Mouse (Mus musculus) embryonic facial prominence, embryonic 12.5 days (tissue): ENCODE measurements around the gene Dlg5. TPM values are rescaled to one million over a fixed set of nuclear protein-coding genes. Genes with fewer than 3 reads are reported as not detected.

Experiments used
- ATAC-seq: fragments of 200-750 bp; cut with Nextera tagmentation; 2 replicates; pipeline ENCODE4 v1.8.0; 2017; ENCODE audit not compliant: insufficient number of reproducible peaks, insufficient read depth, low FRiP score, low TSS enrichment
- H3K27ac ChIP-seq: fragments of 300-500 bp; sonication (generic); 2 replicates; pipeline ENCODE4 v1.5.1; 2016; ENCODE audit warnings: mild to moderate bottlenecking
- H3K27me3 ChIP-seq: fragments of 300-500 bp; sonication (generic); 2 replicates; pipeline ENCODE4 v1.6.1; 2016; ENCODE audit warnings: mild to moderate bottlenecking, moderate library complexity
- H3K36me3 ChIP-seq: fragments of 300-500 bp; sonication (generic); 2 replicates; pipeline ENCODE4 v1.6.1; 2016; ENCODE audit warnings: mild to moderate bottlenecking
- H3K4me1 ChIP-seq: fragments of 300-500 bp; sonication (generic); 2 replicates; pipeline ENCODE4 v1.6.1; 2016
- H3K4me2 ChIP-seq: fragments of 300-500 bp; sonication (generic); replicated peaks from 2 replicates; pipeline ENCODE4 v1.6.1; 2016; ENCODE audit warnings: mild to moderate bottlenecking, moderate library complexity
- H3K4me3 ChIP-seq: fragments of 300-500 bp; sonication (generic); 2 replicates; pipeline ENCODE4 v1.5.1; 2016; ENCODE audit warnings: mild to moderate bottlenecking
- H3K9ac ChIP-seq: fragments of 300-500 bp; sonication (generic); 2 replicates; pipeline ENCODE4 v1.6.1; 2016; ENCODE audit warnings: mild to moderate bottlenecking, moderate library complexity
- H3K9me3 ChIP-seq: fragments of 300-500 bp; sonication (generic); 2 replicates; pipeline ENCODE4 v1.6.1; 2016; ENCODE audit warnings: mild to moderate bottlenecking, moderate library complexity
- WGBS: fragments of 180-500 bp; shearing (Covaris S2); methylation state at CpG from one replicate; pipeline ENCODE4 v1.1.7; 2016; 5-methylcytosine and 5-hydroxymethylcytosine counted together
- polyA plus RNA-seq: library from polyadenylated mRNA; unstranded; fragments of >200 nt; fragmentation: Nextera tagmentation; extraction: Ambion mirVana; gene quantifications from 2 replicates; pipeline ENCODE4 v1.2.1, GENCODE M21; 2016

Gene Dlg5
- 28.9 and 30.3 TPM in 2 replicates for polyA plus RNA-seq

DNA sequence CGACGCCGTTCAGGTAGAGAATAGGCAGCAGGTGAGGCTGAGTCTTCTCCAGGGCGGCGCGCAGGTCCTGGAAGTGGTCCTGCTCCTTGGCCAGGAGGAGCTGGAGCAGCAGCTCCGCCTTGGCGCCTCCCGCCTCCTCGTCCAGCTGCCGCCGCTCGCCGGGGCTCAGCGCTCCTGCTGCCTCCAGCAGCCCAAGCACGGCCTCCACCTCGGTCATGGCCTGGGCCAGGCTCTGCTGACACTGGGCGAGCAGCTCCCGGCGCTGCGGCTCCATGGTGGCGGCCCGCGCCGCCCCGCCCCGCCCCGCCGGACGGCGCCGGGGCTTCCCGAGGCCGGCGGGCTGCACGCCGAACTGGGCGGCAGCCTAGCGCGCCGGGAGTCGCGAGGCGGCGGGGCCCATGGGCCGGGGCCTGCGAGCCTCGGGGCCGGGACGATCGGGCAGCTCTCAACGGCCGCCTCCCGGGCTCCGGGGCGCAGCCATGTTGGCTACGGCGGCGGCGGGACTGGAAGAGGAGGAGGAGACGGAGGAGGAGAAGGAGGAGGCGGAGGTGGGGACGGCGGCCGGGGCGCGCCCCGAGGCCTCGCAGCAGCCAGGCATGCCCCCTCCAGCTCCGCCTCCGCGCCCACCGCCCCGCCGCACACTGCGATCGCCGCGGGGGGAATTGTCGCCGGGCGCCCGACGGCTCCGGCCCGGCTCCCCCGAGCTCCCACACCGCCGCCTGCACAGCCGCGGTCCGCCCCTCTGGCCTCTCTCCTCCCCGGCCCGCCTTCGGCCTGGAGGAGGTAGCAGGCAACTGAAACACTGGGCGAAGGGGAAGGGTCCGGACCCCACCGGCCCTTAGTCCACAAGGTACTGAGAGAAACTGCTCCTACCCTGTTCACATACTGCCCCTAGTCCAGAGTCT lies at the start of gene Dlg5:
Dlg5 (minus strand) TSS at position 744 of the 905 bp plus-strand sequence.
- ATAC-seq, result peak; percentile 70
- Histone ChIP-seq H3K4me3 (peak within 1 kb of the TSS; percentile 91), H3K4me1 (peaks cover 20% of the 10 kb centered on the region; the same call in 1 of the 2 replicates), H3K27me3 (no peaks in the 10 kb centered on the region), H3K27ac (peak within 1 kb of the TSS; percentile 98), H3K9ac (peak within 1 kb of the TSS; percentile 93), H3K9me3 (no peaks in the 10 kb centered on the region), H3K4me2 (peak within 1 kb of the TSS; percentile 85), H3K36me3 (peaks cover 19% of the 10 kb centered on the region)
- WGBS, result under 1% methylated on average over 69 of the region's 98 CpGs

DNA sequence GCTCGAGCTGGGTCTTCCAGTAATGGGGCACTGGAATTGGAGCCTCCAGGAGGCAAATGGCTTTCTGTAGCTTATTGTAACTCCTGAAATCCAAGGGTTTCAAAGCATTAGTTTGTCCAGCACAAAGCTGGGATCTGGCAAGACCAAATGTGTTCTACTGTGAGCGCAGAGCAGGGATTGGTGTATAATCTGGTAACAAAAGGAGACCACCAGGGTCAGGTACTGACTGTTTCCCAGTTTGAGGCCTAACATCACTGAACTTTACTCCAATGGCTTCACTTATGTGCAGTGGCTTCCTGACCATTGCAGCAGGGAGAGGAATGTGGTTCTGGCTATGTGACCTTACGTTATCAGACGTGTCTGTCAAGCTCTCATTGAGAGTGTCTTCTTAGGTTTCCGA lies 47.9 kb upstream of the Dlg5 start:
- H3K4me3 ChIP-seq, result no peak overlapping the region
- no peaks in the 10 kb centered on the region for H3K36me3 ChIP-seq
- H3K9ac ChIP-seq, result no peak overlapping the region
- 81% methylated on average over 5 of the region's 5 CpGs for WGBS
- no peaks in the 10 kb centered on the region for H3K4me1 ChIP-seq
- ATAC-seq, result no peak
- H3K27me3 ChIP-seq, result no peaks in the 10 kb centered on the region
- H3K9me3 ChIP-seq, result no peaks in the 10 kb centered on the region
- no peak overlapping the region for H3K27ac ChIP-seq
- no peak overlapping the region for H3K4me2 ChIP-seq

DNA sequence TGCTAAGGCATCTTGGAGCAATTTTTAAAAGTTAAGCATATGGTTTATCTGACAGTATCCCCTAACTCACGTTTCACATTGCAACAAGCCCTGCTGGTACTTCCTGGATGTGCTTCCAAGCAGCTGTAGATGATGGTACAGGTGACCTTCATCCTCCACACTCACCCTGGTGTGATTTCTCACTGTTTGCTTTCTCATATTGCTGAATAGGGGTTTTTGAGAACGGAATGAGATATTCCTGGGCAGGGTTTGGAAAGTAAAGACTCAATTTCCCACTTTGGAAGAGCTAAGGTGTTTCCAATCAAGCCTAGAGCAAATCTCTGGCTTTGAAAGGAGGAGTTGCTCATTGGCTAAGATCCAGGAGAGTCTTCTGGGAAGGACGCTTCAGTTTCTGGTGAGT lies 47.2 kb upstream of the Dlg5 start, which contains the start of gene E330034G19Rik:
E330034G19Rik (plus strand) TSS at position 301 of the 400 bp plus-strand sequence.
- 49% methylated on average over 3 of the region's 3 CpGs for WGBS
- no peaks in the 10 kb centered on the region for H3K4me1 ChIP-seq
- no peaks in the 10 kb centered on the region for H3K9me3 ChIP-seq
- no peaks in the 10 kb centered on the region for H3K27me3 ChIP-seq
- no peak within 1 kb of the TSS for H3K9ac ChIP-seq
- H3K36me3 ChIP-seq, result no peaks in the 10 kb centered on the region
- H3K4me2 ChIP-seq, result no peak within 1 kb of the TSS
- no peak for ATAC-seq
- no peak within 1 kb of the TSS for H3K4me3 ChIP-seq
- H3K27ac ChIP-seq, result no peak within 1 kb of the TSS

- no peak overlapping the region for H3K9ac ChIP-seq
- no peak overlapping the region for H3K27ac ChIP-seq
- H3K4me3 ChIP-seq, result no peak overlapping the region
- no peaks in the 10 kb centered on the region for H3K36me3 ChIP-seq
- no peaks in the 10 kb centered on the region for H3K4me1 ChIP-seq
- no peak for ATAC-seq
- no peaks in the 10 kb centered on the region for H3K27me3 ChIP-seq
- no peaks in the 10 kb centered on the region for H3K9me3 ChIP-seq
- no peak overlapping the region for H3K4me2 ChIP-seq
Observed at GRCm38 (mm10) chr14:24290726-24291125, 45.0 kb upstream of the Dlg5 start.

DNA sequence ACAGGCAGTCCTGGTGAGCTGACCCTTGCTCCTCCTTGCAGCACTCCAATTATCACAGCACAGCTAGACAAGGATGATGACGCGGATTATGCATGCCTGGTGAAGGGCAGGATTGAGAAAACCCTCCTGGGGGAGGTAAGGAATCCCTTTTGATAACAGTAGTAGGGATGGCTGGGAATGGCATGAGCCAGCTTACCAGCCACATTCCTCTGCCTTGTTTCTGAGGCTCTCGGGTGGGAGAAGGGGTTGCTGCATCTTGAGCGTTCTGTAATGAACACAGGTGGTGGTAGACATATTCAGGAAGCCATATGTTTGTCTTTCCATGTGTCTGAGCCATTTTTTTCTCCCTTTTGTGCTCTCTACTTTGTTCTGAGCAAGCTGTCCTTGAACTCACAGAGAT lies 40.4 kb upstream of the Dlg5 start:
- no peak overlapping the region for H3K4me3 ChIP-seq
- no peaks in the 10 kb centered on the region for H3K4me1 ChIP-seq
- no peak overlapping the region for H3K27ac ChIP-seq
- H3K4me2 ChIP-seq, result no peak overlapping the region
- no peaks in the 10 kb centered on the region for H3K36me3 ChIP-seq
- no peak for ATAC-seq
- WGBS, result 47% methylated on average over 4 of the region's 4 CpGs
- no peaks in the 10 kb centered on the region for H3K27me3 ChIP-seq
- H3K9ac ChIP-seq, result no peak overlapping the region
- no peaks in the 10 kb centered on the region for H3K9me3 ChIP-seq

DNA sequence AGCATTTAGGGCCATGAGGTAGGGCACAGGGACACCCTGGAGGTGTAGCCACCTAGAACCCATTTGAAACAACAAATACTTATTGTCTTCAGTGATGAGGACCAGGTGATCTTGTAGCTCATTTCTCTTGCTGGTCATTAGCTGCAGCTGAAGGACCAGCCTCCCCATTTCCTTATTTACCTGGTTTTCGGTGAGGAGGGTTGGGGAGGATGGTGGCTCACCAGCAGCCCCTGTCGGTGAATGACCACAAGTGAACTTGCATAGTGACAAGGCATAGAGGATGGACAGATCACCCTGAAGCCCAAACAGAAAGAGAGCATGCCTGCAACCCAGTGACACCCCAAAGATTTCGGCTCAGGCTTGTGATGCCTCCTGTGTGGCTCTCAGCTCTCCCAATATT lies 36.6 kb upstream of the Dlg5 start:
- no peaks in the 10 kb centered on the region for H3K4me1 ChIP-seq
- H3K36me3 ChIP-seq, result no peaks in the 10 kb centered on the region
- no peak for ATAC-seq
- H3K9ac ChIP-seq, result no peak overlapping the region
- H3K4me2 ChIP-seq, result no peak overlapping the region
- no peaks in the 10 kb centered on the region for H3K27me3 ChIP-seq
- no peak overlapping the region for H3K27ac ChIP-seq
- no peaks in the 10 kb centered on the region for H3K9me3 ChIP-seq
- H3K4me3 ChIP-seq, result no peak overlapping the region
- WGBS, result 62% methylated on average over 3 of the region's 3 CpGs

DNA sequence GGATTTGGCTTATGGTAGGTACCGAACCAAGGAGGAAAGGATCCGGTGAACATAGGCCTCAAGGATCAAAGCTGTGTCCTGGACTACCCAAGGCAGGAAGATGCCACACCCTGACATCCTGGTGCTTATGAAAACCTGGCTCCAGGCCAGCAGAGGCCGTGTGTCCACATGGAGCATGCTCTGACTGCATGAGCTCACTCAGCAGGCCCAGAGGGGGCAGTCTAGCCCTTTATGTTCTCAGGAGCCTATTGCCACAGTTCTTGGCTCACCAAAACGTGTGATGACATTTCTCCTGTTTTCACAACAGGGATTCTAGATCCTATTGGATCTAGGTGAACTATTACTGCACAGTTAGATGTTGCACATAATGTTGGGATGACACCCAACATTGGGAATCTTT lies 35.6 kb upstream of the Dlg5 start:
- Histone ChIP-seq H3K4me3 (no peak overlapping the region), H3K4me1 (no peaks in the 10 kb centered on the region), H3K9ac (no peak overlapping the region), H3K9me3 (no peaks in the 10 kb centered on the region), H3K27ac (no peak overlapping the region), H3K4me2 (no peak overlapping the region), H3K27me3 (no peaks in the 10 kb centered on the region), H3K36me3 (no peaks in the 10 kb centered on the region)
- ATAC-seq, result no peak
- WGBS, result 64% methylated on average over 4 of the region's 4 CpGs

DNA sequence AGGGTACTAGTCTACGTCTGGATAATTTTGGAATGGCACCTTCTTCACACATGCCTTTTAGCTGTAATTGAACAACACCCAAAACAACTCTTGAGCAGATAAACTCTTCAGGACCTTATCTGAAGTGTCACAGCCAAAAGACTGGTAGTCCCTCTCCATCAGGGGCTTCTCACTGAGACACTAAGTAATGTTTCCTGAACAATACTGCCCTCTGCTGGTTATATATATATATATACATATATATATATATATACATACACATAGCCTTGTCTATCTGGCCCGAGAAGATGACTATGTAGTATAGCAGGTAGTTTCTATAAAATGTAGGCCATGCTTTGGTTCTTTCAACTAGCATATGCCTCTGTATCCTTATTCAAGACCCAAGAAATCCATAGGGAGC lies 29.8 kb upstream of the Dlg5 start:
- Histone ChIP-seq H3K27me3 (no peaks in the 10 kb centered on the region), H3K9me3 (no peaks in the 10 kb centered on the region), H3K36me3 (no peaks in the 10 kb centered on the region), H3K4me1 (no peaks in the 10 kb centered on the region), H3K4me2 (no peak overlapping the region), H3K9ac (no peak overlapping the region), H3K27ac (no peak overlapping the region), H3K4me3 (no peak overlapping the region)
- no peak for ATAC-seq
- WGBS, result 44% methylated on average over 2 of the region's 2 CpGs

DNA sequence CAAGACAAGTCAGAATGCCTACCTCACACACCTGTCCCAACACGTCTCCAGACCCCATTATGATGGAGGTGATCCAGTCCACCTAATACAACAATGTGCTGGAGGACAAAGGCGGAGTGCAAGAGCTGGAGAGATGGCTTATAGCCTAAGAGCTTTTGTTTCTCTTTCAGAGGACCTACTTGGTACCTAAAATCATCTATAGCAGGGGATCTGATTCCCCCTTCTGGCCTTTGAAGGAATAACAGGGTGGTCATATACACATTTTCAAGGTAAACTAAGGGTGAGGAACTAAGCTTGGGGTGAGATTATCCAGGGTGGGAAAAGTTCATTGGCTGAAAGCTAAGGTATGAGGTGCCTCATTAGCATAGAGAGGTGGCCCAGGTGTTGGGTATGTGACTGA lies 27.9 kb upstream of the Dlg5 start:
- H3K4me1 ChIP-seq, result peaks cover 6% of the 10 kb centered on the region; the same call in 1 of the 2 replicates
- H3K27ac ChIP-seq, result no peak overlapping the region
- H3K4me2 ChIP-seq, result no peak overlapping the region
- 51% methylated on average over 2 of the region's 2 CpGs for WGBS
- no peak overlapping the region for H3K4me3 ChIP-seq
- H3K36me3 ChIP-seq, result no peaks in the 10 kb centered on the region
- no peaks in the 10 kb centered on the region for H3K9me3 ChIP-seq
- no peak overlapping the region for H3K9ac ChIP-seq
- H3K27me3 ChIP-seq, result no peaks in the 10 kb centered on the region
- no peak for ATAC-seq

- 63% methylated on average over 1 of the region's 1 CpGs for WGBS
- no peak for ATAC-seq
- Histone ChIP-seq H3K9me3 (no peaks in the 10 kb centered on the region), H3K36me3 (no peaks in the 10 kb centered on the region), H3K4me1 (peaks cover 6% of the 10 kb centered on the region; the same call in 1 of the 2 replicates), H3K27me3 (no peaks in the 10 kb centered on the region), H3K27ac (no peak overlapping the region), H3K9ac (no peak overlapping the region), H3K4me2 (no peak overlapping the region), H3K4me3 (no peak overlapping the region)
Observed at GRCm38 (mm10) chr14:24269571-24269970, 23.9 kb upstream of the Dlg5 start.

- H3K4me1 ChIP-seq, result peaks cover 29% of the 10 kb centered on the region
- WGBS, result 25% methylated on average over 2 of the region's 2 CpGs
- H3K36me3 ChIP-seq, result no peaks in the 10 kb centered on the region
- H3K9ac ChIP-seq, result no peak overlapping the region
- no peaks in the 10 kb centered on the region for H3K9me3 ChIP-seq
- peak overlapping the region; percentile 11; the same call in 1 of the 2 replicates for H3K4me2 ChIP-seq
- H3K27me3 ChIP-seq, result no peaks in the 10 kb centered on the region
- ATAC-seq, result peak; percentile 93
- H3K4me3 ChIP-seq, result no peak overlapping the region
- H3K27ac ChIP-seq, result peak overlapping the region; percentile 91
Observed at GRCm38 (mm10) chr14:24262915-24263314, 17.2 kb upstream of the Dlg5 start.

GRCm38 (mm10) chr14:24262382-24262781 lies 16.7 kb upstream of the Dlg5 start:
- Histone ChIP-seq H3K4me1 (peaks cover 29% of the 10 kb centered on the region), H3K36me3 (no peaks in the 10 kb centered on the region), H3K27ac (peak overlapping the region; percentile 91), H3K4me3 (no peak overlapping the region), H3K4me2 (peak overlapping the region; percentile 11; the same call in 1 of the 2 replicates), H3K27me3 (no peaks in the 10 kb centered on the region), H3K9ac (no peak overlapping the region), H3K9me3 (no peaks in the 10 kb centered on the region)
- WGBS, result 65% methylated on average over 6 of the region's 6 CpGs
- ATAC-seq, result no peak
